Mouse (Mus musculus): ENCODE data around the gene Prune1.

- TF ChIP-seq CTCF (IDR thresholded peaks at IDR 0.05; ENCODE audit: borderline replicate concordance, insufficient read depth, low read length) (no peak), POLR2A (IDR thresholded peaks at IDR 0.05; ENCODE audit: low read depth, low read length) (no peak)
Observed at GRCm38 (mm10) chr3:95318548-95318947, 36.7 kb upstream of the Prune1 start.
